Mouse (Mus musculus): ENCODE measurements around the gene Otx2. TPM values are rescaled to one million over a fixed set of nuclear protein-coding genes. Genes with fewer than 3 reads are reported as not detected.

Gene Otx2
- polyA plus RNA-seq (2012; rRNA removed) (0.07 TPM in 1 of 2 replicates, not detected in the other), polyA plus RNA-seq (2014; fragmentation: Nextera tagmentation; extraction: Ambion mirVana) (not detected in 2 replicates)

DNA sequence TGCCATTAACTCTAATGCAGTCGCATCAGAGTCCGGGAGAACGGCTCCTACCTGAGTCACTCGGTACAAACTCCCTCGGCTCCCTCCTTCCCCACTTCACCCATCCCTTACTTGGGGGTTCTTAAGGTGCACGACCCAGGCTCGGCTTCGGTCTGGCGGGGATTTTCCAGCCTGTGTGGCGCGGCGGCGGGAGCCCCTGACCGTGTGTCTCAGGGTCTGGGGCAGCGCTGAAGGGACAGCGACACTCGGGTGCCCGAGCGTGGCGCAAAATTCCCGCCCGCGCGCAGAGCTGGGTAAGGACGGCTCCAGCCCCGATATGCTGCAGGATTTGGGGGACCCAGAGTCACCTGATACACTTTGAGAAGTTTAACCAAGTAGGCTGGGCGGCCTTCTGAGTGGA, at the start of gene Otx2:
Gene Otx2 (minus strand): TSS at position 279 of the 400 bp plus-strand sequence.
- 2% methylated on average over 27 of the region's 27 CpGs for WGBS (ENCODE audit: insufficient replicate concordance)
- TF ChIP-seq CTCF (IDR thresholded peaks at IDR 0.05; ENCODE audit: low read depth) = no peak
- TF ChIP-seq EP300 (IDR thresholded peaks at IDR 0.05; ENCODE audit: low read depth) = no peak
- ATAC-seq (ENCODE audit: insufficient read depth) = no peak

DNA sequence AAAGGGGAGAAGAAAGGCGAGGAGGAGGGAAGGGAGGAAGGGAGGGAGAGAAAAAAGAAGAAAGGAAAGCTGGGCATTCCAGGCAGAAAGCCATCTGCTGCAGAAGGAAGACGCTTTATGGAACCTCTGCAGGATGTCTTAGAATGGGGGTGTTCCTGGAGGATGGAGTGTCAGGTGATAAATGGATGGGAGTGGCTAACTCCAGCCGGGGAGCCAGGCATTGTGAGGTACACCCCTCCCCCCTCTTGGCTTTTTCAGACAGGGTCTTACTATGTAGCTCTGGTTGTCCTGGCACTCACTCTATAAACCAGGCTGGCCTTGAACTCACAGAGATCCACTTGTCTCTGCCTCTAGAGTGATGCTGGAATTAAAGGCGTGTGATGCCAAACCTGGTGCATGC, 49.1 kb upstream of the Otx2 start:
- WGBS (ENCODE audit: insufficient replicate concordance) = 38% methylated on average over 4 of the region's 4 CpGs
- Histone ChIP-seq H3K4me2 (ENCODE audit: low read depth) (no peak overlapping the region), H3K4me1 (replicated peaks; ENCODE audit: control insufficient read depth in 2 of 2, insufficient read depth in 2 of 2, low read length in 1 of 2) (no peaks in the 10 kb centered on the region)

More for the DNA sequence above, at the start of gene Otx2:
- Histone ChIP-seq H3K9ac (replicated peaks) (no peak within 1 kb of the TSS), H3K4me2 (ENCODE audit: low read depth) (no peak within 1 kb of the TSS), H3K27ac (no peak within 1 kb of the TSS), H3K27me3 (ENCODE audit: control insufficient read depth, insufficient read depth, low read length) (peaks cover 64% of the 10 kb centered on the region), H3K36me3 (replicated peaks; ENCODE audit: control insufficient read depth, insufficient read depth, low read depth) (no peaks in the 10 kb centered on the region), H3K4me3 (ENCODE audit: insufficient read depth in 1 of 2, low read depth in 2 of 2, low read length in 2 of 2) (no peak within 1 kb of the TSS), H3K9me3 (ENCODE audit: control insufficient read depth, low read length) (no peaks in the 10 kb centered on the region), H3K4me1 (replicated peaks; ENCODE audit: control insufficient read depth in 2 of 2, insufficient read depth in 2 of 2, low read length in 1 of 2) (no peaks in the 10 kb centered on the region)
- no peak for DNase-seq (ENCODE audit: low read depth in 3 of 3, low spot score in 3 of 3)

DNA sequence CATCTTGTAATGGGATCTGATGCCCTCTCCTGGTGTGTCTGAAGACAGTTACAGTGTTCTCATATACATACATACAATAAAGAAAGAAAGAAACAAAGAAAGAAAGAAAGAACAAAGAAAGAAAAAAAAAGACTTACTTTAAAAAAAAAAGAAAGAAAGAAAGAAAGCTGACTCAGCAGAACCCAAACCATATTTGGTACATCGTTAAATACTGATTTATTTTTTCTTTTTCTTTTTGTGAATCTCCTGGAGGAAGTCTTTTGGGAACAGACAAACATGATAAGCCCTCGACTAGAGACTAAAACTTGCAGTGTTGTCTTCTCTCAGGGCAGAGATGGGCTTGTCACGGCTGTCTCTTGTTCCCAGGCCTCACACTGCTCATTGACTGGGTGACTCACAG, 45.7 kb upstream of the Otx2 start:
- DNase-seq (ENCODE audit: low read depth in 3 of 3, low spot score in 3 of 3) (no peak), ATAC-seq (ENCODE audit: insufficient read depth) (no peak)
- Histone ChIP-seq H3K4me3 (ENCODE audit: insufficient read depth in 1 of 2, low read depth in 2 of 2, low read length in 2 of 2) (no peak overlapping the region), H3K4me1 (replicated peaks; ENCODE audit: control insufficient read depth in 2 of 2, insufficient read depth in 2 of 2, low read length in 1 of 2) (no peaks in the 10 kb centered on the region), H3K4me2 (ENCODE audit: low read depth) (no peak overlapping the region), H3K9ac (replicated peaks) (no peak overlapping the region), H3K27me3 (ENCODE audit: control insufficient read depth, insufficient read depth, low read length) (no peaks in the 10 kb centered on the region), H3K9me3 (ENCODE audit: control insufficient read depth, low read length) (no peaks in the 10 kb centered on the region), H3K27ac (no peak overlapping the region), H3K36me3 (replicated peaks; ENCODE audit: control insufficient read depth, insufficient read depth, low read depth) (no peaks in the 10 kb centered on the region)
- 44% methylated on average over 3 of the region's 3 CpGs for WGBS (ENCODE audit: insufficient replicate concordance)
- TF ChIP-seq EP300 (IDR thresholded peaks at IDR 0.05; ENCODE audit: low read depth) = no peak
- TF ChIP-seq CTCF (IDR thresholded peaks at IDR 0.05; ENCODE audit: low read depth) = no peak

More for the DNA sequence above, 49.1 kb upstream of the Otx2 start:
- no peak overlapping the region for H3K9ac ChIP-seq (replicated peaks)
- H3K4me3 ChIP-seq (ENCODE audit: insufficient read depth in 1 of 2, low read depth in 2 of 2, low read length in 2 of 2) = no peak overlapping the region
- DNase-seq (ENCODE audit: low read depth in 3 of 3, low spot score in 3 of 3) = no peak
- TF ChIP-seq CTCF (IDR thresholded peaks at IDR 0.05; ENCODE audit: low read depth) = no peak
- no peak for TF ChIP-seq EP300 (IDR thresholded peaks at IDR 0.05; ENCODE audit: low read depth)
- no peak overlapping the region for H3K27ac ChIP-seq
- ATAC-seq (ENCODE audit: insufficient read depth) = no peak
- H3K36me3 ChIP-seq (replicated peaks; ENCODE audit: control insufficient read depth, insufficient read depth, low read depth) = no peaks in the 10 kb centered on the region
- no peaks in the 10 kb centered on the region for H3K27me3 ChIP-seq (ENCODE audit: control insufficient read depth, insufficient read depth, low read length)
- H3K9me3 ChIP-seq (ENCODE audit: control insufficient read depth, low read length) = no peaks in the 10 kb centered on the region

DNA sequence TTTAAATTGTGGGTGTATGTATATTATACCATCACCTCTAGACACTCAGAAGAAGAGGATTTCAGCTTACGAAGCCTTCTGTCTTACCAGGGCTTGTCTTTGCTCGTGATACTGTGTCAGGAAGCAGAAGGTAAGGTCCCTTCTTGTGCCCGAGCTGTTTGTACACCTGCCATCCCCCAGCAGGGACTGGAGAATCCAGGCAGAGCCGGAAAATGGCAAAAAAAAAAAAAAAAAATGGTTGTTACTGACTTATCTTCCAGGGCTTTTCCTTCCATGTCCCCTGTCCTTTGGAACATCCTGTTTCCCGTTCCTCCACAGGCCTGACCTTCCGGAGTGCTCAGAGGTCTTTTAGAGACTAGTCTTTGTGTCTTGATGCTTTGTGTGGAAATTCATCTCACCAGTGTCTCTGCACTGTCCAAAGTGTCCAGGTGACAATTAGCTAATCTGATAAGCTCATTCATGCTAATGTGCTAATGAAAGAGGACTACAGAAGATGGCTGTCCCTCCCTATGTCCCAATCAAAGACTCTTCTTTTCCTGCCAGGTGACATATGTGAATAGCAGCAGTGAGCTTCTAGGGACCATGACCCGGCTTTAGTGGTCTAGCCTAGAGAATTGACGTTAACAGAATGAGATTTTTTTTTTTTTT, 44.1 kb upstream of the Otx2 start:
- H3K9ac ChIP-seq (replicated peaks) = no peak overlapping the region
- no peaks in the 10 kb centered on the region for H3K27me3 ChIP-seq (ENCODE audit: control insufficient read depth, insufficient read depth, low read length)
- ATAC-seq (ENCODE audit: insufficient read depth) = no peak
- H3K4me2 ChIP-seq (ENCODE audit: low read depth) = no peak overlapping the region
- no peak for DNase-seq (ENCODE audit: low read depth in 3 of 3, low spot score in 3 of 3)
- no peak overlapping the region for H3K4me3 ChIP-seq (ENCODE audit: insufficient read depth in 1 of 2, low read depth in 2 of 2, low read length in 2 of 2)
- no peaks in the 10 kb centered on the region for H3K36me3 ChIP-seq (replicated peaks; ENCODE audit: control insufficient read depth, insufficient read depth, low read depth)
- TF ChIP-seq CTCF (IDR thresholded peaks at IDR 0.05; ENCODE audit: low read depth) = no peak
- TF ChIP-seq EP300 (IDR thresholded peaks at IDR 0.05; ENCODE audit: low read depth) = no peak
- no peaks in the 10 kb centered on the region for H3K9me3 ChIP-seq (ENCODE audit: control insufficient read depth, low read length)
- H3K27ac ChIP-seq = no peak overlapping the region
- H3K4me1 ChIP-seq (replicated peaks; ENCODE audit: control insufficient read depth in 2 of 2, insufficient read depth in 2 of 2, low read length in 1 of 2) = no peaks in the 10 kb centered on the region
- WGBS (ENCODE audit: insufficient replicate concordance) = 39% methylated on average over 8 of the region's 8 CpGs

DNA sequence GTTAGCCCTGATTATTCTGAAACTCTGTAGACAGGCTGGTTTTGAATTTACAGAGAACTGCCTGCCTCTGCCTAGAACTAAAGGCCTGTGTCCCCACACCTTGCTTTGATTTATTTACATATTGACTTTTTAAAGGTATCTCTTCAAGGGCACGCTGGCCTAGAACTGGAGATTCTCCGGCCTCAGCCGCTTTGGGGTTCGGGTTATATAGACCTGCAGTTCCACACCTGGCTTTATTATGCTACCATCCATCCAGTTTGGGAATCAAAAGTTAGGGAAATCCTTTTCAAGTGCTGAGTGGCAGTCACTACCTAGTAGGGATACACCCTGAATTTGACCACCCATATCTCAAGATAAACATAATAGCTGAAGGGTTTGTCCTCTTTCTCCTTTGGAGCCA, 42.8 kb upstream of the Otx2 start:
- WGBS (ENCODE audit: insufficient replicate concordance) = 60% methylated on average over 4 of the region's 4 CpGs

More for the DNA sequence above, 42.8 kb upstream of the Otx2 start:
- H3K4me2 ChIP-seq (ENCODE audit: low read depth) = no peak overlapping the region
- no peak for DNase-seq (ENCODE audit: low read depth in 3 of 3, low spot score in 3 of 3)
- H3K27ac ChIP-seq = no peak overlapping the region
- no peak overlapping the region for H3K4me3 ChIP-seq (ENCODE audit: insufficient read depth in 1 of 2, low read depth in 2 of 2, low read length in 2 of 2)
- no peaks in the 10 kb centered on the region for H3K36me3 ChIP-seq (replicated peaks; ENCODE audit: control insufficient read depth, insufficient read depth, low read depth)
- no peak overlapping the region for H3K9ac ChIP-seq (replicated peaks)
- no peaks in the 10 kb centered on the region for H3K4me1 ChIP-seq (replicated peaks; ENCODE audit: control insufficient read depth in 2 of 2, insufficient read depth in 2 of 2, low read length in 1 of 2)
- ATAC-seq (ENCODE audit: insufficient read depth) = no peak
- TF ChIP-seq EP300 (IDR thresholded peaks at IDR 0.05; ENCODE audit: low read depth) = no peak
- no peaks in the 10 kb centered on the region for H3K27me3 ChIP-seq (ENCODE audit: control insufficient read depth, insufficient read depth, low read length)
- no peaks in the 10 kb centered on the region for H3K9me3 ChIP-seq (ENCODE audit: control insufficient read depth, low read length)

All from liver, embryonic 14.5 days (tissue).